Mouse (Mus musculus) sigmoid colon, adult 10 weeks (tissue): ENCODE results near the gene Olfr183. TPM values are rescaled to one million over a fixed set of nuclear protein-coding genes. Genes with fewer than 3 reads are reported as not detected.

Experiments
- polyA plus RNA-seq: library from polyadenylated mRNA; stranded (reverse); fragments of 350-450 nt; fragmentation: Illumina TruSeq; extraction: RNeasy Lipid Tissue Mini Kit (QIAGEN cat#74804); gene quantifications from one replicate; pipeline ENCODE4 v1.2.3, GENCODE M21; 2014; ENCODE audit warnings: low read depth, low replicate concordance

Olfr183 gene
- polyA plus RNA-seq, result not detected

DNA sequence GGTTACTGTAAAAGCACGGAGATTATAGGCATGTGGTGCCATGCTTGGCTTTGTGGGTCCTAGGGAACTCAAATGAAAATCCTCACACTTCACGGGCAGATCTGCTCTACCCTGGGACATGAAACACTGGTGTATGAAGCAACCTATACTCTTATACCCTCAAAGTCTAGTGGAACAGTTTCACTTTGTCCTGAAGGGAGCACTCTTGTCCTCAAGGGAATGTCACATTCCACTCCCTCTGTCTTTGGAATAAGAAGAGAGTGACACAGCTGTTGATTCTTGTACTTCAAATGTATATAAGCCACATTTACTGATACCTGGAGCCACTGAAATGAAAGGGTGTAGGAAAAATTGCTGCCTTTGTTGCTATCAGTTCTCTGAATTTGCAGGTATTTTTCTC lies at the start of gene Olfr183:
Olfr183 (plus strand) TSS at position 301 of the 400 bp plus-strand sequence.

DNA sequence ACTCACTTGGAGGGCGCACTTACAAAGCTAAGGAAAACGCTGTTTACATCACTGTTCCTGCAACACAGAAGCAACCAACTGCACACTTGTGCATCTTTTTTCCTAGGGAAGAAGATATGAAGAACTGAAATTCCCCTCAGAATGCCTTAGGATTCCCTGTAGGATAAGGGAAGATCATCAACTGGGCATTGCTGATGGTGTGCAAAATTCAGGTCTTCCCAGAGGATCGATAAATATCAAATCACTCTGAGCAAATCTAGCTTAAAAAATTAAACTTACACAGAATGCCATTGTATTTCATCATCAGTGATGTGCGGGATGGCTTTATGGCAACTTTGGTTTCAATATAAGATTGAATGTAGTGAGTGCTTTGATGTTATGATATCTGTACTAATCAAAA lies 35.0 kb downstream of the Olfr183 start, which contains the start of gene Olfr186:
Olfr186 (minus strand) TSS at position 101 of the 400 bp plus-strand sequence.

DNA sequence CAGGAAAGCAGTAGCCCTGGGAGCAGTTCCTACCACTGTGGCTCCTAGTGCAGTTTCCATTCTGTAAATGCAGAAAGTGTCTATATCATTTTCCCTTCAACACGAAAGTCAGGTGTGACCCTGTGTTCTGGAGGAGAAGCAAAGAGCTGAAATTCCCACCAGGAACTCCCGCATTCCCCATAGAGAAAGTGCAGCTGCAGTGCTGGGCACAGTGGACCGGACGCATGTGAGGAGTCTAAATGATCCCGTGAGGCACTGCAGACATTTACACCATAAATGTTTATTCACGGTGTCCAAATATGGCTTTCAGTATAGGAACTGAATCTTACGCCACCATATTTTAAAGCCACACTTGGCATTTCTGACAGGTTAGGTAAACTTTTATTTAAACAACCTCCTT lies 44.6 kb downstream of the Olfr183 start, which contains the start of gene Olfr187:
Olfr187 (minus strand) TSS at position 58 of the 400 bp plus-strand sequence.

Other genes starting within 250 kb of the Olfr183 start
- gene Olfr172, start 232.2 kb upstream of the Olfr183 start, polyA plus RNA-seq, result not detected
- gene Olfr173, start 195.1 kb upstream of the Olfr183 start, polyA plus RNA-seq, result not detected
- not detected for gene Olfr175-ps1, start 168.6 kb upstream of the Olfr183 start, polyA plus RNA-seq
- not detected for gene Olfr177, start 120.6 kb upstream of the Olfr183 start, polyA plus RNA-seq
- gene Olfr178, start 103.3 kb upstream of the Olfr183 start, polyA plus RNA-seq, result not detected
- not detected for gene Olfr181, start 66.6 kb upstream of the Olfr183 start, polyA plus RNA-seq
- not detected for gene Olfr180, start 66.0 kb upstream of the Olfr183 start, polyA plus RNA-seq
- gene Olfr186, start 34.9 kb downstream of the Olfr183 start, polyA plus RNA-seq, result not detected
- not detected for gene Olfr187, start 44.4 kb downstream of the Olfr183 start, polyA plus RNA-seq
- gene Olfr190, start 82.6 kb downstream of the Olfr183 start, polyA plus RNA-seq, result not detected
- gene Olfr191, start 94.5 kb downstream of the Olfr183 start, polyA plus RNA-seq, result not detected
- not detected for gene Olfr193, start 116.5 kb downstream of the Olfr183 start, polyA plus RNA-seq
- gene Olfr194, start 125.7 kb downstream of the Olfr183 start, polyA plus RNA-seq, result not detected
- not detected for gene Olfr195, start 151.7 kb downstream of the Olfr183 start, polyA plus RNA-seq
- gene Olfr196, start 175.1 kb downstream of the Olfr183 start, polyA plus RNA-seq, result not detected
- not detected for gene Olfr198, start 208.2 kb downstream of the Olfr183 start, polyA plus RNA-seq
- gene Olfr199, start 224.4 kb downstream of the Olfr183 start, polyA plus RNA-seq, result not detected